Mouse (Mus musculus): Measurements from ENCODE around the gene Scd2. TPM values are rescaled to one million over a fixed set of nuclear protein-coding genes. Genes with fewer than 3 reads are reported as not detected.
A peak's percentile ranks its signal among the peaks of the same experiment; 100 is the strongest.

Scd2 gene
- total and polyA plus RNA-seq, 3 experiments: 97.6 to 710 (median 649) TPM

DNA sequence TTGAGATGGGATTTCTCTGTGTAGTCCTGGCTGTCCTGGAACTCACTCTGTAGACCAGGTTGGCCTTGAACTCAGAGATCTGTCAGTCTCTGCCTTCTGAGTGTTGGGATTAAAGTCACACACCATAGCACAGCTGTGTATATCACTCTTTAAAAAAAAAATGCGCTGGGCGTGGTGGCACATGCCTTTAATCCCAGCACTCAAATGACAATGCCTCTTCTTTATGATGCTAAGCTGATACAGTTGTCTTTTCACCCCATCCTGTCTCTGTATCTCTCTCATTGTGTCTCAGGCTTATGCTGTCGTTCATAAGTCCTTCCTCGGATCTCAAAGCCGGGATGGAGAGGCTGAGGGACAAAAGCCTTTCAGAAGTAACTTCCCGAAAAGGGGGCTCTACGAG, 31.7 kb upstream of the Scd2 start:
- no peaks in the 10 kb centered on the region for H3K27me3 ChIP-seq (ENCODE audit: insufficient read depth, low read length)
- H3K36me3 ChIP-seq (replicated peaks): peaks cover 6% of the 10 kb centered on the region
- TF ChIP-seq POLR2AphosphoS5 (IDR thresholded peaks at IDR 0.05; ENCODE audit: insufficient replicate concordance, low read depth, low read length) (no peak), GATA1 (IDR thresholded peaks at IDR 0.05; ENCODE audit: borderline replicate concordance, low read length) (no peak), GATA2 (IDR thresholded peaks at IDR 0.05; ENCODE audit: borderline replicate concordance, low read depth, low read length) (no peak), CTCF (IDR thresholded peaks at IDR 0.05; ENCODE audit: low read depth, low read length) (no peak), TAL1 (conservative IDR thresholded peaks at IDR 0.05; ENCODE audit: low read depth, low read length) (no peak)
- H3K4me3 ChIP-seq (ENCODE audit: low read depth, low read length): no peak overlapping the region
- ATAC-seq (ENCODE audit: extremely low read depth, insufficient number of reproducible peaks, low FRiP score, poor library complexity, severe bottlenecking) (no peak), DNase-seq (ENCODE audit: low spot score) (no peak)
- peaks cover 64% of the 10 kb centered on the region for H3K4me1 ChIP-seq (ENCODE audit: insufficient read depth, low read depth, low read length)
- no peaks in the 10 kb centered on the region for H3K9me3 ChIP-seq (replicated peaks)

DNA sequence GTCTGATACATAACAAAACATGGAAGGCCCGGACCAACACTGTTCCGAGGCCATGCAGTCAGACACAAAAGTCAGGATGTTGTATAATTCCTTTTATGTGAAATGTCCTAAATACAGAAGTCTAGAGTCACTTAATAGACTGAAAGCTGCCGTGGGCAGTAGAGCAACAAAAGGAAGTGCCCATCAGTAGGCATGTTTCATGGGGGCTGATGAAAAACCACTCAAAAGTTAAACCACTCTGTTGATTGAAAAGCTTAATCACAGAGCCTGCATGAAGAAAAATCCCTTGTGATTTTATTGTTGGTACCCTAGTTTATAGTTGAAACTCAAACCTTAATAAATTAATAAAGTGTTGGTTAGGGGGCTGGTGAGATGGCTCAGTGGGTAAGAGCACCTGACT, 29.9 kb upstream of the Scd2 start:
- ATAC-seq (ENCODE audit: extremely low read depth, insufficient number of reproducible peaks, low FRiP score, poor library complexity, severe bottlenecking): no peak

GRCm38 (mm10) chr19:44264226-44264625, 29.2 kb upstream of the Scd2 start:
- Histone ChIP-seq H3K4me1 (ENCODE audit: insufficient read depth, low read depth, low read length) (peaks cover 56% of the 10 kb centered on the region), H3K9me3 (replicated peaks) (no peaks in the 10 kb centered on the region), H3K36me3 (replicated peaks) (peaks cover 6% of the 10 kb centered on the region), H3K27me3 (ENCODE audit: insufficient read depth, low read length) (no peaks in the 10 kb centered on the region), H3K4me3 (ENCODE audit: low read depth, low read length) (no peak overlapping the region)
- DNase-seq (ENCODE audit: low spot score) (no peak), ATAC-seq (ENCODE audit: extremely low read depth, insufficient number of reproducible peaks, low FRiP score, poor library complexity, severe bottlenecking) (no peak)
- TF ChIP-seq POLR2AphosphoS5 (IDR thresholded peaks at IDR 0.05; ENCODE audit: insufficient replicate concordance, low read depth, low read length) (no peak), CTCF (IDR thresholded peaks at IDR 0.05; ENCODE audit: low read depth, low read length) (no peak), GATA1 (IDR thresholded peaks at IDR 0.05; ENCODE audit: borderline replicate concordance, low read length) (no peak), TAL1 (conservative IDR thresholded peaks at IDR 0.05; ENCODE audit: low read depth, low read length) (no peak), GATA2 (IDR thresholded peaks at IDR 0.05; ENCODE audit: borderline replicate concordance, low read depth, low read length) (no peak)

More for the DNA sequence above, 29.9 kb upstream of the Scd2 start:
- Histone ChIP-seq H3K4me1 (ENCODE audit: insufficient read depth, low read depth, low read length) (peaks cover 57% of the 10 kb centered on the region), H3K27me3 (ENCODE audit: insufficient read depth, low read length) (no peaks in the 10 kb centered on the region), H3K9me3 (replicated peaks) (no peaks in the 10 kb centered on the region), H3K4me3 (ENCODE audit: low read depth, low read length) (no peak overlapping the region), H3K36me3 (replicated peaks) (peaks cover 6% of the 10 kb centered on the region)
- no peak for TF ChIP-seq CTCF (IDR thresholded peaks at IDR 0.05; ENCODE audit: low read depth, low read length)
- no peak for TF ChIP-seq TAL1 (conservative IDR thresholded peaks at IDR 0.05; ENCODE audit: low read depth, low read length)
- TF ChIP-seq POLR2AphosphoS5 (IDR thresholded peaks at IDR 0.05; ENCODE audit: insufficient replicate concordance, low read depth, low read length): no peak
- TF ChIP-seq GATA1 (IDR thresholded peaks at IDR 0.05; ENCODE audit: borderline replicate concordance, low read length): no peak
- no peak for DNase-seq (ENCODE audit: low spot score)

DNA sequence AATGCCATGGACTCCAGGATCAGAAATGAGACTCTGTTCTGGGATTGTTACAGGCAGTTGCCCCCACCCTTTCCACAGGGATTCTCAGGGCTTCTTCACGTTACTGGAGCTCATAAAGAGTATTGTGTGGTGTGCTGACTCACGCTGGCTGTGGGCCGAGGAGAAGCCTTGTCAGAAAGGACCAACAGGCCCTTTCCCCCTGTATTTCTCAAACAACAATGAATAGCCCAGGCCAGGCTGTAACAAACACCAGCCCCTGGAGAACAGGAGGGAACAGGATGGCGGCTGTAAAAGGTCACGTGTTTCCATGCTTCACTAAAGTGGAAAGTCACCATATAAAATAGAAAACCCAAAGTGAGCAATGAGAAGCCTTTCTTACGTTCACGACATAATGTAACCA, 28.2 kb upstream of the Scd2 start:
- Histone ChIP-seq H3K36me3 (replicated peaks) (peaks cover 6% of the 10 kb centered on the region), H3K9me3 (replicated peaks) (no peaks in the 10 kb centered on the region), H3K4me3 (ENCODE audit: low read depth, low read length) (no peak overlapping the region), H3K27me3 (ENCODE audit: insufficient read depth, low read length) (no peaks in the 10 kb centered on the region), H3K4me1 (ENCODE audit: insufficient read depth, low read depth, low read length) (peaks cover 52% of the 10 kb centered on the region)
- ATAC-seq (ENCODE audit: extremely low read depth, insufficient number of reproducible peaks, low FRiP score, poor library complexity, severe bottlenecking) (no peak), DNase-seq (ENCODE audit: low spot score) (no peak)
- no peak for TF ChIP-seq GATA1 (IDR thresholded peaks at IDR 0.05; ENCODE audit: borderline replicate concordance, low read length)
- no peak for TF ChIP-seq TAL1 (conservative IDR thresholded peaks at IDR 0.05; ENCODE audit: low read depth, low read length)
- TF ChIP-seq CTCF (IDR thresholded peaks at IDR 0.05; ENCODE audit: low read depth, low read length): no peak
- TF ChIP-seq GATA2 (IDR thresholded peaks at IDR 0.05; ENCODE audit: borderline replicate concordance, low read depth, low read length): no peak
- TF ChIP-seq POLR2AphosphoS5 (IDR thresholded peaks at IDR 0.05; ENCODE audit: insufficient replicate concordance, low read depth, low read length): no peak

DNA sequence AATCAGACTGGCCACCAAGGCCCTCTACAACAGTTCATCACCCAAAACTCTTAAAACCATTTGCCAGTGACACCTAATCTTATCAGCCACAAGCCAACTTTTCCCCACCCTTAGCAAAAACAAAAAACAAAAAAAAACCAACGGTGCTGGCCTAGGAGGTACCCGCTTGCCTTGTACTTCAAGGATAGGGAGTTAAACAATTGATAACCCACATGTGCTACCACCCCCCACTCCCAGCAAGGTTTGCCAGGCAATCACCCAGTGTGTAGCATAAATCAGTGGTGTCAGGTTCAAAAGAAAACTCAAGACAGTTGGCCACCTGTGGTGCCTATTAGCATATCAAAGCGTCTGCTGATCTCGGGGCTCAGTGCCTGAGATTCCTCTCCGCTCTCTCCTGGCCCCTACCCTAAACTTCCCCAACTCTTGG, 27.6 kb upstream of the Scd2 start:
- no peak for DNase-seq (ENCODE audit: low spot score)
- ATAC-seq (ENCODE audit: extremely low read depth, insufficient number of reproducible peaks, low FRiP score, poor library complexity, severe bottlenecking): no peak
- TF ChIP-seq GATA2 (IDR thresholded peaks at IDR 0.05; ENCODE audit: borderline replicate concordance, low read depth, low read length) (no peak), POLR2AphosphoS5 (IDR thresholded peaks at IDR 0.05; ENCODE audit: insufficient replicate concordance, low read depth, low read length) (no peak), TAL1 (conservative IDR thresholded peaks at IDR 0.05; ENCODE audit: low read depth, low read length) (no peak), GATA1 (IDR thresholded peaks at IDR 0.05; ENCODE audit: borderline replicate concordance, low read length) (no peak), CTCF (IDR thresholded peaks at IDR 0.05; ENCODE audit: low read depth, low read length) (no peak)
- Histone ChIP-seq H3K36me3 (replicated peaks) (peaks cover 5% of the 10 kb centered on the region), H3K4me3 (ENCODE audit: low read depth, low read length) (no peak overlapping the region; the same call in 1 of the 2 replicates), H3K4me1 (ENCODE audit: insufficient read depth, low read depth, low read length) (peaks cover 52% of the 10 kb centered on the region), H3K27me3 (ENCODE audit: insufficient read depth, low read length) (no peaks in the 10 kb centered on the region), H3K9me3 (replicated peaks) (no peaks in the 10 kb centered on the region)

GRCm38 (mm10) chr19:44266458-44266823, 27.0 kb upstream of the Scd2 start:
- Histone ChIP-seq H3K36me3 (replicated peaks) (peaks cover 2% of the 10 kb centered on the region), H3K4me1 (ENCODE audit: insufficient read depth, low read depth, low read length) (peaks cover 52% of the 10 kb centered on the region), H3K27me3 (ENCODE audit: insufficient read depth, low read length) (no peaks in the 10 kb centered on the region), H3K9me3 (replicated peaks) (no peaks in the 10 kb centered on the region), H3K4me3 (ENCODE audit: low read depth, low read length) (peak overlapping the region; percentile 74)
- no peak for TF ChIP-seq TAL1 (conservative IDR thresholded peaks at IDR 0.05; ENCODE audit: low read depth, low read length)
- TF ChIP-seq GATA1 (IDR thresholded peaks at IDR 0.05; ENCODE audit: borderline replicate concordance, low read length): no peak
- TF ChIP-seq CTCF (IDR thresholded peaks at IDR 0.05; ENCODE audit: low read depth, low read length): no peak
- TF ChIP-seq GATA2 (IDR thresholded peaks at IDR 0.05; ENCODE audit: borderline replicate concordance, low read depth, low read length): no peak
- no peak for TF ChIP-seq POLR2AphosphoS5 (IDR thresholded peaks at IDR 0.05; ENCODE audit: insufficient replicate concordance, low read depth, low read length)
- no peak for ATAC-seq (ENCODE audit: extremely low read depth, insufficient number of reproducible peaks, low FRiP score, poor library complexity, severe bottlenecking)
- DNase-seq (ENCODE audit: low spot score): no peak
